Mouse (Mus musculus) midbrain, embryonic 16.5 days (tissue): ENCODE data around the gene 1700010B08Rik. TPM values are rescaled to one million over a fixed set of nuclear protein-coding genes. Genes with fewer than 3 reads are reported as not detected.

Experiments
- ATAC-seq: fragments of 200-750 bp; cut with Nextera tagmentation; 2 replicates; pipeline ENCODE4 v1.8.0; 2017; ENCODE audit warnings: moderate TSS enrichment
- H3K27ac ChIP-seq: fragments of 300-500 bp; sonication (generic); 2 replicates; pipeline ENCODE4 v1.5.1; 2014; ENCODE audit warnings: mild to moderate bottlenecking, low read length, mixed read lengths
- H3K27me3 ChIP-seq: fragments of 300-500 bp; sonication (generic); 2 replicates; pipeline ENCODE4 v1.6.1; 2014; ENCODE audit warnings: low read depth, low read length, mixed read lengths; ENCODE audit not compliant: control insufficient read depth, insufficient read depth
- H3K36me3 ChIP-seq: fragments of 300-500 bp; sonication (generic); 2 replicates; pipeline ENCODE4 v1.6.1; 2014; ENCODE audit warnings: mild to moderate bottlenecking, low read length, moderate library complexity, mixed read lengths; ENCODE audit not compliant: control insufficient read depth, insufficient read depth
- H3K4me1 ChIP-seq: fragments of 300-500 bp; sonication (generic); 2 replicates; pipeline ENCODE4 v1.6.1; 2014; ENCODE audit warnings: mild to moderate bottlenecking, low read length, mixed read lengths; ENCODE audit not compliant: control insufficient read depth, insufficient read depth
- H3K4me2 ChIP-seq: fragments of 300-500 bp; sonication (generic); 2 replicates; pipeline ENCODE4 v1.6.1; 2014; ENCODE audit warnings: mild to moderate bottlenecking, low read length, mixed read lengths
- H3K4me3 ChIP-seq: fragments of 300-500 bp; sonication (generic); 2 replicates; pipeline ENCODE4 v1.5.1; 2014; ENCODE audit warnings: low read depth, mild to moderate bottlenecking, low read length, moderate library complexity, mixed read lengths
- H3K9ac ChIP-seq: fragments of 300-500 bp; sonication (generic); 2 replicates; pipeline ENCODE4 v1.6.1; 2014; ENCODE audit warnings: low read depth, low read length, mixed read lengths
- H3K9me3 ChIP-seq: fragments of 300-500 bp; sonication (generic); replicated peaks from 2 replicates; pipeline ENCODE4 v1.6.1; 2014; ENCODE audit warnings: mild to moderate bottlenecking, low read length, mixed read lengths; ENCODE audit not compliant: control insufficient read depth, poor library complexity, severe bottlenecking
- WGBS: fragments of 180-500 bp; shearing (Covaris S2); extraction: QIAGEN DNeasy Blood & Tissue Kit; methylation state at CpG from one replicate; pipeline ENCODE4 v1.1.7; 2014; 5-methylcytosine and 5-hydroxymethylcytosine counted together
- polyA plus RNA-seq: library from polyadenylated mRNA; unstranded; fragments of >200 nt; fragmentation: Nextera tagmentation; extraction: Ambion mirVana; gene quantifications from 2 replicates; pipeline ENCODE4 v1.2.1, GENCODE M21; 2015

The 1700010B08Rik gene
- polyA plus RNA-seq, 1 experiment from 2014 or later, result not detected

- Histone ChIP-seq H3K9me3 (no peaks in the 10 kb centered on the region), H3K9ac (no peak overlapping the region; the same call in 1 of the 2 replicates), H3K27ac (peak overlapping the region; percentile 35; the same call in 1 of the 2 replicates), H3K36me3 (no peaks in the 10 kb centered on the region), H3K4me1 (0 out of 2 replicates have a peak, but pooled peaks cover 7% of the 10 kb centered on the region), H3K4me3 (no peak overlapping the region), H3K4me2 (peak overlapping the region; percentile 25; the same call in 1 of the 2 replicates), H3K27me3 (no peaks in the 10 kb centered on the region)
- 5% methylated on average over 9 of the region's 9 CpGs for WGBS
- ATAC-seq, result peak; percentile 74
Measured at GRCm38 (mm10) chr2:173730444-173730966, 11.3 kb downstream of the 1700010B08Rik start.

GRCm38 (mm10) chr2:173734426-173734825, 15.2 kb downstream of the 1700010B08Rik start:
- no peaks in the 10 kb centered on the region for H3K36me3 ChIP-seq
- no peaks in the 10 kb centered on the region for H3K9me3 ChIP-seq
- 66% methylated on average over 2 of the region's 2 CpGs for WGBS
- H3K9ac ChIP-seq, result no peak overlapping the region
- no peak overlapping the region for H3K4me2 ChIP-seq
- no peak overlapping the region for H3K4me3 ChIP-seq
- no peak overlapping the region for H3K27ac ChIP-seq
- H3K4me1 ChIP-seq, result peaks cover 22% of the 10 kb centered on the region
- no peak for ATAC-seq
- H3K27me3 ChIP-seq, result no peaks in the 10 kb centered on the region

- ATAC-seq, result peak; percentile 97
- Histone ChIP-seq H3K27me3 (no peaks in the 10 kb centered on the region), H3K4me1 (peaks cover 20% of the 10 kb centered on the region), H3K4me3 (peak within 1 kb of the TSS; percentile 97), H3K27ac (peak within 1 kb of the TSS; percentile 83), H3K4me2 (peak within 1 kb of the TSS; percentile 90), H3K36me3 (no peaks in the 10 kb centered on the region), H3K9ac (peak within 1 kb of the TSS; percentile 91), H3K9me3 (no peaks in the 10 kb centered on the region)
- WGBS, result under 1% methylated on average over 68 of the region's 70 CpGs
Measured at GRCm38 (mm10) chr2:173737222-173737989, 18.2 kb downstream of the 1700010B08Rik start, which contains the start of gene Vapb. Gene Vapb (plus strand): TSS chr2:173737511.

- no peak overlapping the region for H3K27ac ChIP-seq
- peak overlapping the region; percentile 91 for H3K9ac ChIP-seq
- H3K4me2 ChIP-seq, result peak overlapping the region; percentile 90
- WGBS, result 88% methylated on average over 9 of the region's 9 CpGs
- H3K27me3 ChIP-seq, result no peaks in the 10 kb centered on the region
- peaks cover 20% of the 10 kb centered on the region for H3K4me1 ChIP-seq
- peak overlapping the region; percentile 97 for H3K4me3 ChIP-seq
- no peak for ATAC-seq
- no peaks in the 10 kb centered on the region for H3K36me3 ChIP-seq
- H3K9me3 ChIP-seq, result no peaks in the 10 kb centered on the region
Measured at GRCm38 (mm10) chr2:173738232-173738631, 19.0 kb downstream of the 1700010B08Rik start.

GRCm38 (mm10) chr2:173739107-173739506, 19.9 kb downstream of the 1700010B08Rik start:
- Histone ChIP-seq H3K4me1 (peaks cover 20% of the 10 kb centered on the region), H3K4me2 (no peak overlapping the region)

GRCm38 (mm10) chr2:173742090-173742489, 22.9 kb downstream of the 1700010B08Rik start:
- H3K9me3 ChIP-seq, result no peaks in the 10 kb centered on the region
- H3K36me3 ChIP-seq, result no peaks in the 10 kb centered on the region
- no peak overlapping the region for H3K4me2 ChIP-seq
- H3K27ac ChIP-seq, result no peak overlapping the region
- no peak for ATAC-seq
- no peak overlapping the region for H3K4me3 ChIP-seq
- H3K27me3 ChIP-seq, result no peaks in the 10 kb centered on the region
- no peak overlapping the region for H3K9ac ChIP-seq
- 81% methylated on average over 13 of the region's 13 CpGs for WGBS
- peaks cover 20% of the 10 kb centered on the region for H3K4me1 ChIP-seq

More at GRCm38 (mm10) chr2:173739107-173739506, 19.9 kb downstream of the 1700010B08Rik start:
- H3K27ac ChIP-seq, result no peak overlapping the region
- H3K9ac ChIP-seq, result no peak overlapping the region
- 94% methylated on average over 7 of the region's 7 CpGs for WGBS
- no peak overlapping the region for H3K4me3 ChIP-seq
- H3K9me3 ChIP-seq, result no peaks in the 10 kb centered on the region
- H3K36me3 ChIP-seq, result no peaks in the 10 kb centered on the region
- no peaks in the 10 kb centered on the region for H3K27me3 ChIP-seq
- no peak for ATAC-seq

- no peak overlapping the region for H3K4me3 ChIP-seq
- no peak for ATAC-seq
- no peak overlapping the region for H3K9ac ChIP-seq
- H3K4me1 ChIP-seq, result peaks cover 20% of the 10 kb centered on the region
- H3K27ac ChIP-seq, result no peak overlapping the region
- H3K27me3 ChIP-seq, result no peaks in the 10 kb centered on the region
- WGBS, result 86% methylated on average over 9 of the region's 9 CpGs
- H3K4me2 ChIP-seq, result no peak overlapping the region
- H3K36me3 ChIP-seq, result no peaks in the 10 kb centered on the region
- H3K9me3 ChIP-seq, result no peaks in the 10 kb centered on the region
Measured at GRCm38 (mm10) chr2:173742744-173743143, 23.5 kb downstream of the 1700010B08Rik start.

GRCm38 (mm10) chr2:173744070-173744815, 25.0 kb downstream of the 1700010B08Rik start:
- no peak overlapping the region for H3K4me3 ChIP-seq
- no peaks in the 10 kb centered on the region for H3K27me3 ChIP-seq
- ATAC-seq, result no peak
- H3K9ac ChIP-seq, result no peak overlapping the region
- H3K36me3 ChIP-seq, result no peaks in the 10 kb centered on the region
- no peak overlapping the region for H3K27ac ChIP-seq
- H3K4me2 ChIP-seq, result no peak overlapping the region
- 93% methylated on average over 7 of the region's 7 CpGs for WGBS
- H3K4me1 ChIP-seq, result peaks cover 7% of the 10 kb centered on the region; the same call in 1 of the 2 replicates
- no peaks in the 10 kb centered on the region for H3K9me3 ChIP-seq
